Mouse (Mus musculus) stomach, postnatal 0 days (tissue): ENCODE results near the gene 1110002E22Rik.

ENCODE experiments used
- CTCF ChIP-seq: IDR thresholded peaks from 2 replicates; pipeline ENCODE4 v1.5.1; 2016; ENCODE audit warnings: antibody characterized with exemption, low read depth, mild to moderate bottlenecking, moderate library complexity
- EP300 ChIP-seq: optimal IDR thresholded peaks from 2 replicates; pipeline ENCODE3; 2016; ENCODE audit warnings: antibody characterized with exemption

DNA sequence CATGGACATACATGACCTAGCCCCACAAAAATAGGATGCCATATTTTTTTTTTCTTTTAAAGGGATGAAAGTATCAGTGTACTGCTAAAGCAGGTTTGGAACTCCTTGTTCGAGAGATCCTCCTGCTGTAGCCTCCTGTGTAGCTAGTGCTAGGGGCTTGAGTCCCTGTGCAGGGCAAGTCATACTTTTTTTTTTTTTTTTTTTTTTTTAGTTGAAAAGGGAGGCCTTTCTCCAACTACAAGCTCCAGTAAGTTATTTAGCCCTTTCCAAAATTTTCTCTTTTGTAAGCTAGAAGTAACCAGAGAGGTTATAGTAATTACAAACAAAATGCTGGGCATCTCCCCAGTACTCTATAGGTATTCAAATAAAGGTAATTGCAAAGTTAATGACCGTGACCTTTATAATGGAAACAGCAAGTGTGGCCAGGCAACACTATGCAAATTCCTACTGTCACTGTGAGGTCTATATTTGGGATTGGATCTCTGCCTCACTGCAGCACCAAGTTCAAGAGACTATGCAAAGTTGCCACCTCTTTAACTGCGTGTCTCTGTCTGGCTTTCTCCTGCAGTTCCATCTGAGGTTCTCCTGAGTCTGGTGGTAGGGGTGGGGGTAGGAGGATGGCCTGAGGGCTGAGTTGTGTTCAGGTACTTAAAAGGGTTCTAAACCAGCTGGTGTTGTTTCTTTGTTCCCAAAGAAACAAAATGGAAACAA lies 23.1 kb upstream of the 1110002E22Rik start:
- TF ChIP-seq CTCF (no peak), EP300 (no peak)
